Mouse (Mus musculus) neural tube, embryonic 10.5 days (tissue): ENCODE results near the gene Dppa3.
A peak's percentile ranks its signal among the peaks of the same experiment; 100 is the strongest.

Experiments
- DNase-seq: peaks from one replicate; pipeline ENCODE4 v3.0.0-alpha.2; 2017; ENCODE audit warnings: low spot score; ENCODE audit errors: extremely low spot score

Dppa3 gene

DNA sequence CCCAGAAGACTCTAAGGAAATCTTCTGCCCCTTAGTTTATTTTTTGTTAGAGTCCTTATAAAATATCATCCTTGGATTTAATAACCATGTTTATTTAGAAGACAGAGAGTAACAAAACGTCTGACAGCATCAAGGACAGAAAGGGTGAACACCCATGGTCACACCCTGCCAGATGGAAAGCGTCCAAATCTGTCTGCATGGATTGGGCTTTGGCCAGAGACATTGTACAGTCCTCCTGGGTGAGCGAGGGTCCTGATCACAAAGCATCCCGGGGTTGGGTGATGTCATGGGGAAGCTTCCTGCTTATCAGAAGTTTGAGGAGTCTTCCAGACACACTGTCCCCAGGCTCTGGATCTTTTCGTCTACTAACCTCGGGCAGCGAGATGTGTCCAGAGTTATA, 39.7 kb downstream of the Dppa3 start:
- DNase-seq = no peak

GRCm38 (mm10) chr6:122667715-122668114, 41.5 kb downstream of the Dppa3 start:
- no peak for DNase-seq

- no peak for DNase-seq
These were observed 42.6 kb downstream of the Dppa3 start for GRCm38 (mm10) chr6:122668823-122669222.

DNA sequence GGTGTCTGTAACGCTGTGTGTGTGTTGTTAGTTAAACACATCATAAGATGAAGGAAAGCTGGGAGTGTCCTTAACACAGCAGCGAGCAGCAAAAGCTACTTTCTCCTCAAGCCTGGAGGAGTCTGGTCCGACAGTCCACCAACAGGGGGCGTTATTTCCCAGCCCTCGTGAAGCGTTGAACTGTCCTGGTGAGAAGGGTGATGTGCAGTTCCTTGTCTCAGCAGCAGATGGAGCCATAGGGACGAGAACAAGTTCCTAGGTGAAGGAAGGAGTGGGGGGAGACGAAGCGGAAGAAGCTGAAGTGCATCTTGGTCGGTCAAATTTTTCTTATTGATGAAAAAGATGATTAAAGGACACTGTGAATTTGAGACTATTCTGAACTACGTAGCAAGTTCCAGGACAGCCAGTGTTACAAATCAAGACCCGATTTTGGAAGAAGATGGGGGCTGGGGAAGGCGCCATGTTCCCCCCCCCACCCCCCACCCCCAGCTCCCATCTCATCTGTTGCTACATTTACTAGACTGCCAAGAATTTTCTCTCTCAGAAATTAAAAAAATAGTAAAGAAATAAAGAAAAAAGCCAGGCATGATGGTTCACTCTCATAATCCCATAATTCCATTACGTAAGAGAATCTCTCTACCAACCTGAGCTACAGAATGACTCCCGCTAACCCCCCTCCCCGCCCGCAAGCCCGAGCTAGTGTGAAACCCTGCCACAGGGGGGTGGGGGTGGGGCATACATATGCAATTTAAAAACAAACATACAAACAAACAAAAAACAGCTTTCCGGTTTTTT, 43.4 kb downstream of the Dppa3 start:
- peak; percentile 96 for DNase-seq

GRCm38 (mm10) chr6:122670201-122670551, 44.0 kb downstream of the Dppa3 start:
- DNase-seq = peak; percentile 31

- no peak for DNase-seq
These were observed 44.6 kb downstream of the Dppa3 start for GRCm38 (mm10) chr6:122670841-122671240.

DNA sequence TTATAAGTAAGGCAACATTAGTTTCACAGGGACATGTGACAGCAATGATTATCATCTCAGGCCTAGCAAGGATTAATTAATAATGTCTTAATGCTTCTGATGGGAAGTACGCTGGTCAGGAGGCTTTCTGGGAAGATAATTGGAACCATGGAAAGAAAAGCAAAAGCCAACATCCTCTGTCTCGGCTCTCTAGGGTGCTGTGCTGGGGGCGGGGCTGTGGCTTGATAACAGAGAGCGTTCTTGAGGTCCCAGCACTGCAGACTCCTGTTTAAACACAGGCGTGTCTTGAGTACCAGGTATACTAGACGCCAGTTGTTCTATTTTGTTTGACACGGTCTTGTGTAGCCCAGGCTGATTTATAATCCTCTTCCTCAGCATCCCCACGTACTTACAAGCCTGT, 46.5 kb downstream of the Dppa3 start:
- no peak for DNase-seq
